Mouse (Mus musculus) cerebellum, adult 9-11 months (tissue): ENCODE data around the gene Trank1.

Experiments
- DNase-seq: peaks from one replicate; pipeline ENCODE4 v3.0.0; 2022

Gene Trank1

GRCm38 (mm10) chr9:111304036-111304435 lies 7.5 kb upstream of the Trank1 start:
- no peak for DNase-seq

GRCm38 (mm10) chr9:111306142-111306541 lies 5.4 kb upstream of the Trank1 start:
- no peak for DNase-seq

- no peak for DNase-seq
Observed at GRCm38 (mm10) chr9:111311843-111312441, 403 bp downstream of the Trank1 start.

- DNase-seq: no peak
Observed at GRCm38 (mm10) chr9:111312442-111313141, 1.1 kb downstream of the Trank1 start.

- DNase-seq: no peak
Observed at GRCm38 (mm10) chr9:111313299-111313698, 1.8 kb downstream of the Trank1 start.

- DNase-seq: no peak
Observed at GRCm38 (mm10) chr9:111313793-111314192, 2.3 kb downstream of the Trank1 start.

- peak; percentile 19 for DNase-seq
Observed at GRCm38 (mm10) chr9:111314219-111314618, 2.7 kb downstream of the Trank1 start.

GRCm38 (mm10) chr9:111320912-111321311 lies 9.4 kb downstream of the Trank1 start:
- no peak for DNase-seq

- no peak for DNase-seq
Observed at GRCm38 (mm10) chr9:111324881-111325280, 13.3 kb downstream of the Trank1 start.

GRCm38 (mm10) chr9:111329881-111330280 lies 18.3 kb downstream of the Trank1 start:
- no peak for DNase-seq

- no peak for DNase-seq
Observed at GRCm38 (mm10) chr9:111333790-111334189, 22.3 kb downstream of the Trank1 start.

- DNase-seq: no peak
Observed at GRCm38 (mm10) chr9:111334555-111335164, 23.1 kb downstream of the Trank1 start.

- DNase-seq: no peak
Observed at GRCm38 (mm10) chr9:111351233-111351632, 39.7 kb downstream of the Trank1 start.

- DNase-seq: no peak
Observed at GRCm38 (mm10) chr9:111351641-111352040, 40.1 kb downstream of the Trank1 start.

GRCm38 (mm10) chr9:111352646-111353045 lies 41.1 kb downstream of the Trank1 start:
- DNase-seq: no peak

GRCm38 (mm10) chr9:111355041-111355440 lies 43.5 kb downstream of the Trank1 start:
- no peak for DNase-seq

- no peak for DNase-seq
Observed at GRCm38 (mm10) chr9:111356386-111356785, 44.8 kb downstream of the Trank1 start.

GRCm38 (mm10) chr9:111363656-111364055 lies 52.1 kb downstream of the Trank1 start:
- DNase-seq: no peak

GRCm38 (mm10) chr9:111367713-111368112 lies 56.2 kb downstream of the Trank1 start:
- DNase-seq: no peak

GRCm38 (mm10) chr9:111372079-111372478 lies 60.5 kb downstream of the Trank1 start:
- no peak for DNase-seq

- no peak for DNase-seq
Observed at GRCm38 (mm10) chr9:111377868-111378267, 66.3 kb downstream of the Trank1 start.

GRCm38 (mm10) chr9:111381056-111382025 lies 69.8 kb downstream of the Trank1 start:
- DNase-seq: no peak

GRCm38 (mm10) chr9:111382469-111382868 lies 70.9 kb downstream of the Trank1 start:
- DNase-seq: no peak
